Mouse (Mus musculus) spleen, postnatal 4 days (tissue): ENCODE data around the gene 2900092C05Rik.
A peak's percentile ranks its signal among the peaks of the same experiment; 100 is the strongest.

Experiments used
- DNase-seq, 2 experiments: peaks; one replicate each; pipeline ENCODE4 v3.0.0; 2022; ENCODE audit warnings: low spot score in 2 of 2

The 2900092C05Rik gene

DNA sequence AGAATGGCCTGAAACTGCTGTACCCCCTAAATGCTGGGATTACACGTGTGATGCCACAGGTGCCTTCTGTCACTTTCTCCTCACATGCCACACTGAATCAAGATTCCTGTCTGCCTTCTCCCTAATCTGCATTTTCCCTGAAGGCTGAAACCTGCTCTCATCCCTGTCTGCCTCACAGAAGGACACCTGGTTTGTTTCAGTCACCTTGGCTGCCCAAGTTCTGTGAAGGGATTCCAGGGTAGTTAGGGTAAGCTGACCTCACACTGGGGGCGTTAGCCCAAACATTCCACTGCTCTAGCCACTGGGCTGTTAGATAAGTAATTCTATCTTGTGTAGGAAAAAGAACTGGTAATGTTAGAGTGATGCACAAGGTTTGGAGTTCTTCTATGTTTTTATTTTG is at the start of gene 2900092C05Rik:
Gene 2900092C05Rik (plus strand): TSS at position 301 of the 400 bp plus-strand sequence.
- DNase-seq = no peak

DNA sequence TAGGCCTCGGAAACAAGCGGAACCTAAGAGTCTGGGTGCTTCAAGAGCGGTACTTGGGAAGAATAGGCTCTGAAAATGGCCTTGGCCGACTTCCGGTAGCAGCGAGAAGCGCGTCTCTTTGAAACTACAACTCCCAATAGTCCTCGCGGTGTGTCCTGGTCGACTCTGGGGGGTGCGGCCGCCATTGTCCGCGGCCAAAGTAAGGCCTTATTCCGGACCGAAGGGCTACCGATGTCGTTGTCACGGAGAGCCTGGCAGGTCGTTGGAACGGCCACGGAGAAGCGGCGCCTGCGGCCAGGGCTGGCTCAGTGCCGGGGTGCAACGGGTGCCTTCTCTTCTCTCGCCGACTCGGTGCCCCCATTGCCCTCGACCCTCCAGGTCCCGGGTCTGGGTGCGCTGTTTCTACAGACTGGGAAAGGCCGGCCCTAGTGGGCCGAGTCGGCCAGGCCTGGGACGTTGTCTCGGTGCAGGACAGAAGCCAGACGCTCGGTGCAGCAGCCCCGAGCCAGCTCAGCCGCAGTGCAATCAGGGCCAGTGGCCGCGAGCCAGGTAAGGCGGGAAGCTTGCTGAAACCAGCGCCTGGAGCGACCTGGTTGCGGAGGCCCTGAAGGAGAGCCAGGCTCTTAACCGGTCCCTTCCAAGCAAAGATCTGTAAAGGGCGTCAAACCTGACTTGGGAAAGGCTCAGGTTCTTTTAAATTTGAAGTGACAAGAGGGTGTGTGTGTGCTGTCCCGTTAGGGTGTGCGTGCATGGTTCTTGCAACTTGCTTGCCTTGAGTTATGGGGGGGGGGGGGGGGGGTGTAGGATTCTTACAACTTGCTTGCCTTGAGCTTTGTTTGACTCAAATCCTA is 33.9 kb upstream of the 2900092C05Rik start, which contains the start of gene Zfp606:
Gene Zfp606 (plus strand): TSS at position 136 of the 851 bp plus-strand sequence.
- peak; percentile 65 to 80 for DNase-seq

- no peak for DNase-seq
Measured at GRCm38 (mm10) chr7:12479009-12479346, 33.3 kb upstream of the 2900092C05Rik start.

GRCm38 (mm10) chr7:12479525-12479924 is 32.8 kb upstream of the 2900092C05Rik start:
- no peak for DNase-seq

GRCm38 (mm10) chr7:12483771-12484170 is 28.5 kb upstream of the 2900092C05Rik start:
- no peak for DNase-seq

DNA sequence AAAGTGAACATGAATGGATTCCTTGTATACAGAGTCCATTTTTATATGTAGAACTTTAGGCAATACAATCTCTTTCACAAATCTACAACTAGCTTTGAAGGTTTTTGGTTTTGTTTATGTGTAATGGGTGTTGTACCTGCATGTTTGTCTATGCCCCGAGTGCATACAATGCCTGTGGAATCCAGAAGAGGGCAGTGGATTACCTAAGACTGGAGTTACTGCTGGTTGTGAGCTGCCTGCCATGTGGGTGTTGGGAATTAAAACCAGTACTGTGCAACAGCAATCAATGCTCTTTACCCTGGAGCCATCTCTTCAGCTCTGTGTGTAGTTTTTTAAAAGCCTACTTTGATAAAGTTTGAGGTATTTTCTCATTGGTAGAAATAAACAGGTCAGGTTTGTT is 26.4 kb upstream of the 2900092C05Rik start:
- no peak for DNase-seq

DNA sequence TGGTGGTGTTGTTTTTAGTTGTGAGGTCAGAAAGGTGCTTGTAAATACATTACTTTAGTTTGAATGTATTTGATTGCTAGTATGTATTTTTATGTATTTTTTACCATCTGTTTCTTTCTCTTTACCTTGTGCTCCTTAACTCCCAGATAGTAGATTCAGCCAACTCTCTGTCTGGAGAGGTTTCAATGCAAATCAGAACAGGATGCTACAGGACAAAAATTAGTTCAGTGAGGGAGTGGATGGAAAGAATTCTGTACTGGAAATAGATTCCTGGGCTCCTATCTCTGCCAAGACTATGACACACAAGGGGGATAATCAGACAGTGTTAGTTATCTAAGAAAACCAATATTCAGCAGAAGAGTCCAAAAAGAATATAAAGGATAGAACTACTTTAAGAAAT is 25.6 kb upstream of the 2900092C05Rik start:
- no peak for DNase-seq

- no peak for DNase-seq
Measured at GRCm38 (mm10) chr7:12510913-12511312, 1.4 kb upstream of the 2900092C05Rik start.
